Mouse (Mus musculus) bone marrow, adult 2 months (tissue): ENCODE data around the gene Abcg2. TPM values are rescaled to one million over a fixed set of nuclear protein-coding genes. Genes with fewer than 3 reads are reported as not detected.

Experiments
- H3K27ac ChIP-seq: fragments of 200-500 bp; 2 replicates; pipeline ENCODE4 v1.5.1; 2012; ENCODE audit warnings: low read depth, mild to moderate bottlenecking, control low read depth, inconsistent platforms, low read length; ENCODE audit not compliant: control insufficient read depth, poor library complexity, insufficient read depth
- H3K4me1 ChIP-seq: fragments of 200-500 bp; 2 replicates; pipeline ENCODE4 v1.6.1; 2011; ENCODE audit warnings: low read length; ENCODE audit not compliant: control insufficient read depth, insufficient read depth
- H3K4me3 ChIP-seq: fragments of 200-500 bp; replicated peaks from 2 replicates; pipeline ENCODE3; 2011; ENCODE audit warnings: mild to moderate bottlenecking, low read depth, low read length, control low read depth; ENCODE audit not compliant: control insufficient read depth
- CTCF ChIP-seq: fragments of 200-500 bp; IDR thresholded peaks from 2 replicates; pipeline ENCODE4 v1.5.1; 2011; ENCODE audit warnings: low read length, control low read depth; ENCODE audit not compliant: control insufficient read depth, insufficient read depth
- POLR2A ChIP-seq: fragments of 200-500 bp; IDR thresholded peaks from 2 replicates; pipeline ENCODE4 v1.6.1; 2011; ENCODE audit warnings: low read depth, mild to moderate bottlenecking, control low read depth, low read length, borderline replicate concordance; ENCODE audit not compliant: control insufficient read depth
- WGBS: fragments of 180-500 bp; shearing (Covaris S2); methylation state at CpG from one replicate; pipeline ENCODE4 v1.1.7; 2018; 5-methylcytosine and 5-hydroxymethylcytosine counted together
- polyA plus RNA-seq: library from polyadenylated mRNA; stranded (reverse); fragments of >200 nt; gene quantifications from 2 replicates; pipeline ENCODE4 v1.2.4, GENCODE M21; 2011; ENCODE audit warnings: low replicate concordance; ENCODE audit not compliant: missing spikeins, insufficient read depth, insufficient read length

Abcg2 gene
- polyA plus RNA-seq, 1 experiment: 107 TPM

- Histone ChIP-seq H3K4me3 (no peak overlapping the region), H3K27ac (no peak overlapping the region), H3K4me1 (no peaks in the 10 kb centered on the region)
- 54% methylated on average over 2 of the region's 2 CpGs for WGBS
- TF ChIP-seq CTCF: no peak
- no peak for TF ChIP-seq POLR2A
Measured at GRCm38 (mm10) chr6:58733851-58734250, 149.5 kb downstream of the Abcg2 start.

DNA sequence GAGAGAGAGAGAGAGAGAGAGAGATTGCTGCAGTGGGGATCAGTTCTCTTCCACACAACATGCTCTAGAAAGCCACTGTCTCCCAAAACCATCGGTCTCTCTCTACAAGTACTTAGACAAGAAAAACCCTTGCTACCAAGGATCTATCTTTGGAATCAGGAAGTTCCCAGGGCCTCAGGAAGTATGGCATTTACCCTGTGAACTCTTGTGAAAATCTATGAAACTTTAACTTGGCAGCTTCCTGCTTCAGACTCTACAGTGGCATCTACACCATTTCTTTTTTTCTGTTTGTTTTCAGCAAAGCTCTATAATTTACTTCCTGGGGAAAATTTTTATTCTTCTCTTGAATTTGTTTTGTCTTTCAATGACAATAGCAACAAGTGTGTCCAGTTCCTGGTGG, 150.8 kb downstream of the Abcg2 start:
- WGBS: 3% methylated on average over 1 of the region's 1 CpGs
- no peak for TF ChIP-seq POLR2A
- TF ChIP-seq CTCF: no peak
- H3K27ac ChIP-seq: no peak overlapping the region
- no peaks in the 10 kb centered on the region for H3K4me1 ChIP-seq
- no peak overlapping the region for H3K4me3 ChIP-seq

Other genes with a start within 250 kb of the Abcg2 start
- gene Vmn1r30, start 141.1 kb upstream of the Abcg2 start, polyA plus RNA-seq: not detected in 2 replicates
- gene Vmn1r31, start 109.2 kb upstream of the Abcg2 start, polyA plus RNA-seq: not detected in 2 replicates
- gene Herc3, start 246.9 kb downstream of the Abcg2 start, polyA plus RNA-seq: 7.2 and 12.3 TPM in 2 replicates